Mouse (Mus musculus) heart, postnatal 10 days (tissue): ENCODE measurements around the gene Gm20388. TPM values are rescaled to one million over a fixed set of nuclear protein-coding genes. Genes with fewer than 3 reads are reported as not detected.
A peak's percentile ranks its signal among the peaks of the same experiment; 100 is the strongest.

Experiments
- DNase-seq, 2 experiments: peaks; one replicate each; pipeline ENCODE4 v3.0.0; 2021
- intact Hi-C: fragments of 180-260 bp; cut with DNase I; formaldehyde crosslinking; loops from one replicate; pipeline ENCODE4 v1.15.1; 2025
- total RNA-seq, 2 experiments: library from RNA; stranded (reverse); gene quantifications; 2 replicates each; pipeline ENCODE4 v1.2.3; 2021

The Gm20388 gene
- total RNA-seq, 2 experiments from 2014 or later: 2.0 to 2.2 TPM

- intact Hi-C loops: loop anchor here (1.0 kb wide), 1 partner anchor 68 kb away; no protein-coding TSS in a partner anchor
- peak; percentile 84 to 87 for DNase-seq
Measured at GRCm38 (mm10) chr8:122230712-122231337, 2320.2 kb downstream of the Gm20388 start.

GRCm38 (mm10) chr8:122234055-122234454 is 2323.4 kb downstream of the Gm20388 start:
- peak; percentile 85 to 88 for DNase-seq
- intact Hi-C loops: no loop called here

- intact Hi-C loops: no loop called here
- no peak for DNase-seq
Measured at GRCm38 (mm10) chr8:122236521-122236920, 2325.9 kb downstream of the Gm20388 start.

GRCm38 (mm10) chr8:122238225-122238624 is 2327.6 kb downstream of the Gm20388 start:
- intact Hi-C loops: no loop called here
- DNase-seq: peak; percentile 67 to 76

- no peak for DNase-seq
- intact Hi-C loops: no loop called here
Measured at GRCm38 (mm10) chr8:122238731-122239130, 2328.1 kb downstream of the Gm20388 start.

- peak; percentile 54 to 62 for DNase-seq
- intact Hi-C loops: no loop called here
Measured at GRCm38 (mm10) chr8:122240241-122241026, 2329.8 kb downstream of the Gm20388 start.

- intact Hi-C loops: no loop called here
- DNase-seq: no peak
Measured at GRCm38 (mm10) chr8:122243310-122243709, 2332.7 kb downstream of the Gm20388 start.

GRCm38 (mm10) chr8:122245161-122245560 is 2334.5 kb downstream of the Gm20388 start:
- intact Hi-C loops: no loop called here
- DNase-seq: no peak

- intact Hi-C loops: no loop called here
Measured at GRCm38 (mm10) chr8:122246257-122247211, 2335.9 kb downstream of the Gm20388 start.

GRCm38 (mm10) chr8:122251739-122252138 is 2341.1 kb downstream of the Gm20388 start:
- DNase-seq: no peak
- intact Hi-C loops: no loop called here

More at GRCm38 (mm10) chr8:122246257-122247211, 2335.9 kb downstream of the Gm20388 start:
- DNase-seq: no peak

GRCm38 (mm10) chr8:122252366-122252765 is 2341.7 kb downstream of the Gm20388 start:
- intact Hi-C loops: no loop called here
- no peak for DNase-seq

GRCm38 (mm10) chr8:122259351-122259750 is 2348.7 kb downstream of the Gm20388 start:
- DNase-seq: peak; percentile 84 to 91

GRCm38 (mm10) chr8:122260755-122261154 is 2350.1 kb downstream of the Gm20388 start:
- no peak for DNase-seq
- intact Hi-C loops: no loop called here

More at GRCm38 (mm10) chr8:122259351-122259750, 2348.7 kb downstream of the Gm20388 start:
- intact Hi-C loops: loop anchor here (2.0 to 5.0 kb wide), 2 partner anchors 62 to 97 kb away; no protein-coding TSS in a partner anchor

- no peak for DNase-seq
Measured at GRCm38 (mm10) chr8:122262835-122263234, 2352.2 kb downstream of the Gm20388 start.

GRCm38 (mm10) chr8:122264243-122264642 is 2353.6 kb downstream of the Gm20388 start:
- no peak for DNase-seq
- intact Hi-C loops: no loop called here

More at GRCm38 (mm10) chr8:122262835-122263234, 2352.2 kb downstream of the Gm20388 start:
- intact Hi-C loops: no loop called here

GRCm38 (mm10) chr8:122265522-122265921 is 2354.9 kb downstream of the Gm20388 start:
- intact Hi-C loops: no loop called here
- DNase-seq: no peak

GRCm38 (mm10) chr8:122266867-122267266 is 2356.2 kb downstream of the Gm20388 start:
- intact Hi-C loops: no loop called here

GRCm38 (mm10) chr8:122268861-122269260 is 2358.2 kb downstream of the Gm20388 start:
- intact Hi-C loops: loop anchor here (1.0 kb wide), 1 partner anchor 291 kb away; no protein-coding TSS in a partner anchor
- no peak for DNase-seq

More at GRCm38 (mm10) chr8:122266867-122267266, 2356.2 kb downstream of the Gm20388 start:
- DNase-seq: no peak

- intact Hi-C loops: loop anchor here (1.0 kb wide), 1 partner anchor 291 kb away; no protein-coding TSS in a partner anchor
- DNase-seq: peak; percentile 71 to 86
Measured at GRCm38 (mm10) chr8:122269404-122269803, 2358.8 kb downstream of the Gm20388 start.

GRCm38 (mm10) chr8:122270555-122270954 is 2359.9 kb downstream of the Gm20388 start:
- intact Hi-C loops: loop anchor here (10.0 kb wide), 1 partner anchor 174 kb away; the partner anchor contains the start of gene Mvd
- no peak for DNase-seq
